Mouse (Mus musculus) lung, postnatal 36 days (tissue): ENCODE measurements around the gene Wdfy3.

ENCODE experiments used
- DNase-seq: peaks from one replicate; pipeline ENCODE4 v3.0.0; 2022; ENCODE audit warnings: mixed read lengths

Wdfy3 gene

DNA sequence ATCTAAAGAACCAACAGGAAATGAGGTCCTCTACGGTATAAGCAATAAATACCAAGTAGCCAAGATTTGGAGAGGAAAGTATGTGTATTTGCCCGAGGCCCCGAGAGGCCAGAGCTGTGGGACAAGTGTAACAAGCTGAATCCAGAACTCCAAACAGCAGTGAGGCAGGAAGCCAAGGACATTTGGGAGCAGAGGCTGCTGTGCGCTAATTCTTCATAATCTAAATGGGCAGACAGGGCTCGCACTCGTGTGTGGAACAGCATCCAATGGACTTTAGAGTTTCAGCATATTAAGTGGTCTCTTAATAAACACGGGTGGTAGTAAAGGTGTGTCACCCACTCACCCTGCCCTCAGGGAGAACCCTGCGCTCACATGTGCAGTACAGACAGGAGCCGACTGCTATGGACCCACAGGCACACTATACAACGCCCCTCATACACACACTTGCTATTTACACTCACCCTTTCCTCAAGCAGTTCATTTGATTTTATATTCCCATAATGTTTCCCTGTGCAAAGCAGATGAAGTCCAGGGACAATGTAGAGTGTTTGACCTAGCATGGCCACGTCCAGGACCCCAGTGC is 15.1 kb downstream of the Wdfy3 start:
- DNase-seq: peak; percentile 64

DNA sequence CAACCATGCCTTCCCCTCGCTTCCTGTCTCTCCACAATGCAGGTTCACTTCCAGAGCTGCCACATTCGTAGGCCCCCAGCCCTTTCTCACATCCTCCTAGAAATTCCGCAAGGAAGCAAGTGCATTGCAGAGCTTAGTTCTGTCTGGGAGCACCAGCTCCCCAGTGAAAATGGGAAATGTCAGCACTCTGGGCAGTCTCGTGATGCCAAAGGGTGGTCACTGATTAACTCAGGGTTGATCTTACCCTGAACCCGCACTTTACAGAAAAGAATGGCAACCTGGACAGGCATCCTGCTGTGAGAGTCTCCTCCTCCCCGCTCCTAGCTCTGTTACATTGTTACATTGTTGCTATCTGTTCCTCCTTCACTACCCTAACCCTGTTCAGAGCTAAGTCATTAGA is 16.8 kb downstream of the Wdfy3 start:
- DNase-seq: no peak

DNA sequence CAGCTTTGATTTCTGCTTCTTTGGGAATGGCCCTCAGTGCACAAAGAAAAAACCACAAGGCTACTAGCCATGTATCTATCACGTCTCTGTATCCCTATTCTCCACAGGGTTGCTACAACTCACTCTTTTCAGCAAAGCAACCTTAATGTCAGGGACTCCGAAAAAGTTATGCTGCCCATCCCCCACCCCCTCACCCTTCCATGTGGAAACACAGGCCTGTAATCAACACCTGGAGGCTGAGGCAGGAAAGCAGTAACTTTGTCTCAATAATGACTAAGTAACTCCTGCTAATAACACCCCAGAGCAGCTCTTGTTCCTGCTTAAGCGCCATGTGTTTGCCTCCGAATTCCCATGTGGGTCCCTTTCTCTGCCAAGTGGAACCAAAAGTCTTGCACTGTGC is 17.3 kb downstream of the Wdfy3 start:
- no peak for DNase-seq

DNA sequence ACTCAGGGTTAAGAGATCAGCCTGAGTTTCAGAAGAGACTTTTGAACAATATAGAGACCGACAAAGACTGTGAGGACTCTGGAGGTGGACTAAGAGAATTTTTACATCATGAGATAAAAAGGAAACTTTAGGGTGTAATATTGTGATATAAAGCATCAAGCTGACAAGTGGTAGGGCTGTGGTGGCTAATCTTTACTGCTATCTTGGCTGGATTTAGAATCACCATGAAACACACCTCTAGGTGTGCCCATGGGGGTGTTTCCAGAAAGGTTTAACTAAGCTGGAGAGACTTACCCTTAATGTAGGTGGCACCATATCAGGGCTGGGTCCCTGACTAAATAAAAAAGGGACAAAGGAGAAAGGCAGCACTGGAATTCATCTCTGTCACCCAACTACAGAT is 19.0 kb downstream of the Wdfy3 start:
- DNase-seq: no peak

DNA sequence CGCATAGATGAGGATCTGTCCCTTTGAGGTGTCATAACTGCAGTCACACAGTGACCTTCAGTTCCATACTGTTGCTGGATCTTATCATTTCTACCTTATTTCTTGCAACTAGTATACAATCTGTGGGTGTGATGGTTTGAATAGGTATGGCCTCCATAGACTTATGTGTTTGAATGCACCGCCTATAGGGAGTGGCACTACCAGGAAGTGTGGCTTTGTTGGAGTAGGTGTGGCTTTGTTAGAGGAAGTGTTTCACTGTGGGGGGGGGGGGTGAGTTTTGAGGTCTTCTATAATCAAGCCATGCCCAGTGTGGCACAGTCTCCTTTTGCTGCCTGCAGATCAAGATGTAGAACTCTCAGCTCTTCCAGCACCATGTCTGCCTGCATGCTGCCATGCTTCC is 21.3 kb downstream of the Wdfy3 start:
- DNase-seq: no peak

DNA sequence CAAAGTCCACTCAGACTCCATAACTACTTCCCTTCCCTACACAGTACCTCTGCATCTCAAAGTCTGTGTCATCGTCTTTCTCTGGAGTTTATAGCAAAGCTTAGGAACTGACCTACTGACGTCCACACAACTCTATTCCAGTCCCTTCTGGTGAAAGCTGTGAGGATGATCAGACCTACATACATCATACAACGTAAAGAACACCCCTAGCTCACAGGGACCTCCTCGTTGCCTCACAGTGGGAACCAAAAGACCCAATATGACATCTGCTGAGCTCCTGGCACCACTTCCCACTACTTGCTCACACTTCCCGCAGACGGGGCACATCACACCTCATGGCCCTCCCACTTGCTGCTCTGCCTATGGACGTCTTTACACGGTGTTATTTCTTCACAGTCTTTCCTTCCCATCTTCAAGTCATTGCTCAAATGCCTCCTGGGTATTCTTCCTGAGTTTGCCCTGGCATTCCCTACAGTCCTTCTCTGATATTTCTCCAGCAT is 23.1 kb downstream of the Wdfy3 start:
- DNase-seq: no peak

DNA sequence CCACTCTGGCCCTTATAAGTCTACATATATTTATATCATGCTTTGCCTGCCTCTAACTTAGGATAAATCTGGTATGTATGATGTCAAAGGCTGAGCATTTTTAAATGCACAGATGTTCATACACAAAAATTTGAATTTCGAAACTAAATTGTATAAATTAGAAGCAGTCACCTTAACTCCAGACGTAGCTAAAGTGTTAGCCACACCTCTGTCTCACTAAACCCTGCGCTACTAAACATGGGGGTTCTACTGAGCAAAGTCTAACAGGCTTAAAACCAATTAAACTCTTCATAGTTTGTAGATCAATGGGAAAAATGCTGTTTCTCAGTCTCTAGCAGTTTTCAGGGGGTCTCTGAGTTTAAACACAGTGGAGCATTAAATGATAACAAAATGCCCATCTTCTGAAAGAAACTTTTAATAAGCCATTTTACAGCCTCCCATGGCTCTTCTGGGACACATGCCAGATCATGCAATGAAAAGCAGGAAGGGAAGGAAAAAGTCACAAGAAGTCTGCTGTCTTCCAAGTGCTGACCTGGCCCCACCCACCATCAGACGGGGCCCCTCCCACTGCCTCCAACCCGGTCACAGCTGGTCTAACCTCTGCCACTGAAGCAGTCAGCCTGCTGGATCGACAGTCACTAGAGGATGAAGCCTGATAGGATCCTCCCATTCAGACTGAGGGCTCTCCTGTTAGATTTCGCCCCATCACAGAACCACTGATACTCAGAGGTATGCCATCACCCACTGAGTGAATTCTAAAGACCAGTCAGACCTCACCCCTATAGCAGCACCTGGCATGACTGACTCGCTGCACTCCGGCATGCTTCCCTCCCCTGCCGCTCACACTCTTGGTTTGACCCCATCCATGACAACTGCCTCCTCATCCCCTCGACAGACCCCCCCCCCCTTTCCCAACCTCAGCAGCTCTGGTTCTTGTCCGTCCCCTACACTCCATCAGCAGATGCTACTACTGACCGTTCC is 23.8 kb downstream of the Wdfy3 start:
- peak; percentile 28 for DNase-seq

DNA sequence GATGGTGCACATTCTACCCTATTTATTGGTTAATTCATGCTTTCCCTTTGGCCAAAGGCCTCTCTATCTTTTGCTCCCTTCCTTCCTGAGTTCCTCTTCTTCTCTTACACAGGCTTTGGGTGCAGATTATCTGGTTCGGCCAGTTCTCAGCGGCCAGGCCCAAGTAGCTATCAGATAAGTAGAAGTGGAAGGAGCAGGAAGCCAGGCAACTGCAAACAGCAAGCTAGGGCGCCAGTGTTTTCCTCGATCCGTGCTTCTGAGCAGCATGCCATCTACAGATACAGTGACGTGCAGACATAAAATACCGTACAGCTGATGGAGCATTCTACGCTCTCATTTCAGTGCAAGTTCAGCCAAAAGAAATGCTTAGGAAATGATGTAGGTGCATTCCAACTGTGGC is 24.5 kb downstream of the Wdfy3 start:
- peak; percentile 49 for DNase-seq

DNA sequence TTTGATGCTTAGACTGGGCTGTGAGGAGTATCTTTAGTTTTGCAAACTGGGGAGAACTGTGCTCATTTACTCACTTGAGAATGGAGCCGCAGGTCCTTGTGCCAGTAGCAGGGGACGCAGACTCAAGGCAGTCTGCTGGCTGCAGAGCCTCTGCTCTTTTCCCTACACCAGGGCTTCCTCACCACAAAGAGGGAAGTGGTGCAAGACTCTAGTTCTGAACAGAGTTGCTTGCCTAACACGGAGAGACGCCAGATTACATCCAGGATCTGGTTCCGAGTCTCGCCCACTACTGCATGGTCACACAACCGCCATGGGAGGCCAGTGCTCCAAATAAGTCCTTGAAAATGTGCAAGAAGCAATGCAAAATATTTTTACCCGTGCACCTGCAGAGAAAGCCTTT is 36.4 kb downstream of the Wdfy3 start:
- peak; percentile 60 for DNase-seq

DNA sequence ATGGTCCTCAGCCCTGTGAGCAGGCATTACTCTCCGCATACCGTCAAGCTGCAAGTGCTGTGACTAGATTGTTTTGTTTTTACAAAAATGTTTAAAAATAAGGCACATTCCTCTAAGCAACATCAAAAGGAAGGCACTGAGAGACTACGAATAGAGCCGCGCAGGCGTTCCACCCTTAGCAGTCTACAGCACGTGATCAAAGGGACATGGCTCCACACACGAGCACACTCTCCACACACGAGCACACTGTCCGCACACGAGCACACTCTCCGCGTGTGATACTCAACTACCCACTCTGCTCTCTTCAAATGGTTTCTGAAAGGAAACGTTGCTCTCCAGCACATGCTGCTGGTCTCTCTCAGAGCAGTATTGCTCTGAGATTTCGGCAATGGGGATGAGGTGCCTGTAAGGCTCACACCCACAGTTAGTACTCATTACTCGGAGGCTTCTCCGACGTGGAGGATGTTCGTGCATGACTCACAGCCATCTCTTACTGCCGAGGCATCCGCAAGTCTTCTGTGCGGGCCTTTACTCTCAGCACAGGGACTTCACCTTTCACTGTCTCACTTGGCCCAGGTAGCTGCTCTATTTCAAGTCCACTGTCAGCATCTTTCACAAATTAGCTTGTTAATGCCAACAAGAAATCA is 37.0 kb downstream of the Wdfy3 start:
- DNase-seq: no peak

DNA sequence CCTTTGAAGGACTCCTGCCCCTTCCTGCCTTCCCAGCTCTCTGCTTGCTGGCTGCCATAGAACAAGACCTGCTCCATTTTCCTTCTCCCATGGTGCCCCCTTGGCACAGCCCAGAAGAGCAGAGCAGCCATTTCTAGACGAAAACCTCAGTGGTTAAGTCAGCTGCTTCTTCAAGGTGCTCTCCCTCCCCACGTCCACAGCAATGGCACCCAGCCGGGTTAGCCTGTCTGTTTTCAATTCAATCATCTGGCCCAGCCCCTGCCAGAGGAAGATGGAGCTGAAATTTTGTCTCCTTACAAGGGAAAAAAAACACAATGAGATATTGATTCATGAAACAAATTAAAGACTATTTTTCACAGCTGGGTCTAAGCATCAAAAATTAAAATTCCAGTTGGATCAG is 37.5 kb downstream of the Wdfy3 start:
- DNase-seq: no peak

DNA sequence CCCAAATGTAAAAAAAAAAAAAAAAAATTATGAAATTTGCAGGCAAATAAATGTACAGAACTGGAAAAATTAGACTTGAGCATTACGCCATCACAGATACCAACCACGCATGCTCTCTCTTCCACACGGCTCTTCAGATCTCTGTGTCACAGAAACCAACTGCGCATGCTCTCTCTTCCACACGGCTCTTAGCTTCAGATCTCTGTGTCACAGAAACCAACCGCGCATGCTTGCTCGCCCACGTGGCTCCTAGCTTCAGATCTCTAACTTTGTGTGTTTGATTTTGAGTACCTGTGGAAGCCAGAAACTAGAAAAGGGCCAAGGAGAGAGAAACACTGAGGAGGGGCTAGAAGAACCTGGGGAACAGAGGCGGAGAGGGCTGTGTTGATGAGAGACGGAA is 46.3 kb downstream of the Wdfy3 start:
- no peak for DNase-seq

DNA sequence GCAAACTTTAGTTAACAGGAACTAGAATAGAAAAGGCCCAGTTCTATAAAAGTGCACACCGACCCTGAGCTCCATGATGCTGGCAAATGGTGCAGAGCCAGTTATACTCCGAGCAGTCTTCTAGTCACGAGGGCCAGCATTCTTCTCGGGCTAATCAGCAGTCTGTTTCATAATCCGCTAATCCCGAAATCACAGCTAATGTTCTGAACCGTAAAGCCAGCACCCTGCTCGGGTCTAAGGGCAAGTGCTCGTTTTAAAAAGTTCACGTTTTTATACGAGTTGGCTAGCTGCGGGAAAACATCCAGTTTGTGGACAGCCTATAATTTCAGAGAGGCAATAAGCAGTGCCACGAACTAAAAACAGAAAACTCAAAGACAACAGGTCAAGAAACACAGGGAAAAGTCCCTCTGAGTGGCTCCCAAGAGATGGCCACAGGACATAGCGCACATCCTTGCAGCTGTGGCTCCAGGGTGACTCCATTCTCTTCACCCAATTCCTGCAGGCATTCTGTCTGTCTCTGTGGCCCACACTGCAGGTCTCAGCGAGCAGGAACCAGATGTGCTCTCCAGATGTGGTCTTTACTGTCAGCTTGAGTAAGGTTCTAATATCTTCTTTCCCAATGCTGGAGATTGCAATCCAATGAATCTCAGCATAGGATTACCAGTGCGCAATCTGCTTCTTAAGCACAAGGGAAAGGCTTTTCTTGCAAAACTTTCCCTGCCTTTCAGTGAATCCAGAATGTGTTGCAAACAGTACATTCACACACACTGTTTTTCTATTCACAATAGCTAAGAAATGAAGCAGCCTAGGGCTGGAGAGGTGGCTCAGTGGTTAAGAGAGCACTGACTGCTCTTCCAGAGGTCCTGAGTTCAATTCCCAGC is 47.5 kb downstream of the Wdfy3 start:
- DNase-seq: no peak

DNA sequence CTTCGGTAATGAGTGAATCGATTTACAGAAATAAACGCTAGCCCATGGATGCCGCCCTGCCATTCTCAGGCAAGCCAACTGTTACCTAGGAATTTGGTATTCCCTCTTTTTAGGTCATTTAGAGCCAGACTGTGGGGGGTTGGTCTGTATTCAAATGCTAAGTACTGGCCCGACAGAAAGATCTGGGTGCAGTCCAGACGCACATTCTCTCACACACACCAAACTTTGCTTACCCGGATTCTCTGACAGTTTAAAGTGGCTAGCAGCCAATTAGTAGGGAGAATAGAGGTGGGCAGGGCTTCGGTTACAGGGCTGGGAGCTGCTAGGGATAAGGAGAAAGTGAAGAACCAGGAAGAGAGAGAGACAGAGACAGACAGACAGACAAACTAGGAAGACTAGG is 55.5 kb downstream of the Wdfy3 start:
- DNase-seq: peak; percentile 37

DNA sequence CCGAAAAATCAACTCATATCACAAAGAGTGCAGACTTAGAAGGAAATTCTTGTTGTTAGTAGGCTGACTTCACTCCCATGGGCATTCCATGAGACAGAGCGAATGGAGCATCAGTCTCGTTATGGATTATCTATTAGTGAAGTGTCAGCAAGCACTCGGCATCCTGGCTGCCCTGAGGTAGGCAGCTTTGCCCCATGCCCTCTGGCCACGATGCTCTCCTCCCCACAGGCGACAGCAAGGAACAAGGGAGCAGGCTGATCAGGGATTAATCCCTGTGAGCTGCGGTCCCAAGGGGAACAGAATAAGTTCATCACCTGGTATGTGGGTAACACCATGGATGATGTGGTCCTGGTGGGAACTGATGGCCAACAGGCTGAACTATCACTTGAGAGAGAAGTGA is 55.9 kb downstream of the Wdfy3 start:
- no peak for DNase-seq

DNA sequence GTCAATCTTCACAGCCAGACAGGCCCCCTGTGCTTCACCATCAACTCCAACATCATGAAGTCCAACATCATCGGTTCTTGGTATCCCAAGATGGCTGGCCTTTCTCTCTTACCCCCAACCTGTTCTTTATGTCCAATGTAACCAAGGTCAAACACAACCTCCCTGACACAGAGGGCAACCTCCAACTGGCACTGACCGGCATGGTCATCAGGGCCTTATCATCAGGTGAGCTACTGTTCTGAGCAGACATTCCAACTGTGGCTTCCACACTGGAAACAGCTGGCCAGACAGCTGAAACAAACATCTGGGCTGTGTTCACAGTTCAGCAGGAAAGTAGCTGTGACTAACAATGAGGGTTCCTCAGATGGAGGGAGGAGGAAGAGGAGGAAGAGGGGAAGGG is 58.8 kb downstream of the Wdfy3 start:
- DNase-seq: no peak

DNA sequence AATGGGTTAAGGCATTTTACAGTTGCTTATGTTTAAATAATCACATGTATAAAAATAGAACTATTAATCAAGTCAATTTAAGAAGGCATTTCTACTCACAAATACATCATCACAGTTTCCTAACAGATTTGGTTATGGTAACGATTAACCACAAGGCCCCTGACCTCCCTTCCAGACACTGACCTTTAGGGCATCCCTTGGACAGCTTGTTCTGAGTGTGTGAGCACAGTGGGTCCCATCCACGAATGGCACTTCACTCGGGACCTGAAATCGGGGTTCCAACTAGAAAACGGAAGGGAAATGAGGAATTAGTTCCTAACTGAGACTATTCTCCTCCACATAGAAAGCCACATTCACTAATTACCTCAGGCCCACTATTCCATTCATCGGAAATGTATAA is 60.1 kb downstream of the Wdfy3 start:
- no peak for DNase-seq

DNA sequence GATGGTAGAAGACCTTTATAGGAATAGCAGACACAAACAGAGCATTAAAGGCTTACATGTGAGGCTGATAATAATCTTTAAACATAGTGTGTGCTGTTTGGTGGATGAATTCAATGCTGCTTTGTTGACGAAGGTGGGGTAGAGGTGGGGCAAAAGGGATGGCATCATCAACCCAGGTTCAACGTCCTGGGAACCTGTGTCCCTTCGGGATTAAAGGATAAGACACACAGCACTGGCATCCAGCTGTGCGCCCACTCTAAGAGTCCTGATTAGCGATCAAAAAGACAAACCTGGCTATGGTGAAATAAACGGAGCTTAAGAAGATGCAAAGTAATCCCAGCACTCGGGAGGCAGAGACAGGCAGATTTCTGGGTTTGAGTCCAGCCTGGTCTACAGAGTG is 61.0 kb downstream of the Wdfy3 start:
- no peak for DNase-seq

DNA sequence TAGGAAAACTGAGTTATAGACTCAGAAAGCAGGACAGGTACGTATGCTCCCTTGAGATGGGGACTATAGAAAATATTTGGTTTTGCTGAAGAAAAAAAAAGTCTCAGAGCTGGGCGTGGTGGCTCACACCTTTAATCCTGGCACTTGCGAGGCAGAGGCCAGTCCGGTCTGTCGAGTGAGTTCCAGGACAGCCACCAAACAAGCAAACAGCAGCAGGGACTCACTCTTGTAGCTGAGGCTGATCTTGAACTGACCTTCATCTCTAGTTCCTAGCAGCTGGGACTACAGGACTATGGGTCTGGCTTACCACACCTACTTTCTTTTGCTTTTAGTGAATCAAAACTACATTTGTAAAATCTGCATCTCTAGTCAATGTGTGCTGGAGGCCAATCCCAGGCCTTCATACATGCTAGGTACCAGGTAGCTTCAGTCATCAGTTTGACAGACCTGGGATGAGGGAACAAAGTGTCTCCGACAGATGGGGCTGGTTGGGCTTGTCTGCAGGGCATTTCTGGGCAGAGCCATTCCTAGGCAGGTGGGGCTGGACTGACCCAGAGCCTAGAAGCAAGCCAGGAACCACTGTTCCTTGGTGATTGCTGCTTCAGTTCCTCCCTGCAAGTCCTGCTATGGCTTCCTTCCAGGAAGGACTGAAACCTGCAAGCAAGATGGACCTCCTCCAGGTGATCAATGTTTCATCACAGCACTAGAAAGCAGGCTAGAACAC is 63.3 kb downstream of the Wdfy3 start:
- no peak for DNase-seq

DNA sequence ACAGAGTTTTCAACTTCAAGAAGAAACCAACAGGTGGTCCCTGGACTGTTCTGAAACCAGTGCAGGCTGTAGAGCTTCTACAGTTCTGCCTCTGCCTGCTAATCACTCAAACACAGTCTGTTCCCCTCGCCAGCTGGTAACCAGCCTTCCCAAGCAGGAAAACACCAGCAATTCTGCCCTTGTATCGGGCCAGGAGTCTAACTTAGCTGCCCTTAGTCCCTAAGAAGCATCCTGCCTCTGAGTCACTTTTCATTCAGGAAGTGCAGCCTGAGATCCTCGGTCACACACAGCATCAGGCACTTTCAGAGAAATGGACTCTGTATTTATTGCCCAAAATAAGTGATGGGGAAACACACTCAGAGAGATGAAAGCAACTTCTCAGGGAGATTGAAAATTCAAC is 66.3 kb downstream of the Wdfy3 start:
- no peak for DNase-seq

DNA sequence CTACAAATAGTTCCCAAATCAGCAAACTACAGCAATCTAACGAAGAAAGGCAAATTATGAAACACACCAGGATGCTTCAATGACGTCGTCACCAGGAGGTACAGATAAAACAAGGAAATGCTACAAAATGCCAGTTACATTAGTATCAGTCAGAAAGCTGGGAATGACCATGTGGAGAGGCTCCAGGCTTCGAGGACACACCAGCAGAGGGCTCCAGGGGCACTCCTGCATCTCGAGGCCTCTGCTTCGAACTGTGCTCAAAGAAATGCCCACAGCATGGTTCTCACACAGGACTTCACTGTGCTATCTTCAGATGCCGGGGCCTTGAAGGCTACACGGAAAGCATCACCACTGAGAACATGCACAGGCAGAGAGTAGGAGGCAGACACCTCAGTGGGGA is 68.7 kb downstream of the Wdfy3 start:
- DNase-seq: no peak

DNA sequence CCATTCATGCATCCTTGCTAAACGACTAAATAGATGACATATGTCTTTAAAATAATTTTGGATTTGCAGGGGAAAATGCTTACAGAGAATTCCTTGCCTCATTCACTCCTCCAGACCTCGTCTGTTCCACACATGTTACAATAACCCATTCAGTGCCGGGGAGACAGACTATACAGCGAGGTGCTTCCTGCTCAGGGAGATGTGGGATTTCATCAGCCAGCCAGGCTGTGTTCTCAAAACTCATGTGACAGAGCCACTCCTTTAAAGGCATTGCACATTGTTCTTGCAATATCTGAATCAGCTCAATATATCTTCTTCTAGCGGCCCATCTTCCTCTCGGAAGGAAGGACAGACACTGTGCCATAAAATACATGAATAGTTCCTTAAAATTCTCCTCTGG is 70.8 kb downstream of the Wdfy3 start:
- DNase-seq: peak; percentile 42
